Mouse (Mus musculus) lung, embryonic 16.5 days (tissue): Measurements from ENCODE around the gene Slc10a6. TPM values are rescaled to one million over a fixed set of nuclear protein-coding genes. Genes with fewer than 3 reads are reported as not detected.

Experiments used
- ATAC-seq: fragments of 200-750 bp; cut with Nextera tagmentation; 2 replicates; pipeline ENCODE4 v1.8.0; 2017; ENCODE audit warnings: low read depth, mild to moderate bottlenecking, moderate library complexity
- H3K27ac ChIP-seq: fragments of 300-500 bp; sonication (generic); 2 replicates; pipeline ENCODE4 v1.5.1; 2014; ENCODE audit warnings: mild to moderate bottlenecking, control low read depth, low read length
- H3K27me3 ChIP-seq: fragments of 300-500 bp; sonication (generic); 2 replicates; pipeline ENCODE4 v1.6.1; 2014; ENCODE audit warnings: low read depth, low read length, mixed read lengths; ENCODE audit not compliant: control insufficient read depth, insufficient read depth
- H3K36me3 ChIP-seq: fragments of 300-500 bp; sonication (generic); 2 replicates; pipeline ENCODE4 v1.6.1; 2014; ENCODE audit warnings: low read length; ENCODE audit not compliant: control insufficient read depth, insufficient read depth
- H3K4me1 ChIP-seq: fragments of 300-500 bp; sonication (generic); replicated peaks from 2 replicates; pipeline ENCODE4 v1.6.1; 2014; ENCODE audit warnings: low read length, mixed read lengths; ENCODE audit not compliant: control insufficient read depth, insufficient read depth
- H3K4me2 ChIP-seq: fragments of 300-500 bp; sonication (generic); 2 replicates; pipeline ENCODE4 v1.6.1; 2014; ENCODE audit warnings: low read depth, low read length, control low read depth
- H3K4me3 ChIP-seq: fragments of 300-500 bp; sonication (generic); 2 replicates; pipeline ENCODE4 v1.5.1; 2014; ENCODE audit warnings: mild to moderate bottlenecking, low read length, control low read depth
- H3K9ac ChIP-seq: fragments of 300-500 bp; sonication (generic); 2 replicates; pipeline ENCODE4 v1.6.1; 2014; ENCODE audit warnings: low read length, control low read depth
- H3K9me3 ChIP-seq: fragments of 300-500 bp; sonication (generic); 2 replicates; pipeline ENCODE4 v1.6.1; 2016; ENCODE audit warnings: low read length; ENCODE audit not compliant: control insufficient read depth
- WGBS: fragments of 180-500 bp; shearing (Covaris S2); extraction: QIAGEN DNeasy Blood & Tissue Kit; methylation state at CpG from one replicate; pipeline ENCODE4 v1.1.7; 2014; 5-methylcytosine and 5-hydroxymethylcytosine counted together
- polyA plus RNA-seq: library from polyadenylated mRNA; unstranded; fragments of >200 nt; fragmentation: Nextera tagmentation; extraction: Ambion mirVana; gene quantifications from 2 replicates; pipeline ENCODE4 v1.2.1, GENCODE M21; 2015

The Slc10a6 gene
- 3.2 and 4.2 TPM in 2 replicates for polyA plus RNA-seq

DNA sequence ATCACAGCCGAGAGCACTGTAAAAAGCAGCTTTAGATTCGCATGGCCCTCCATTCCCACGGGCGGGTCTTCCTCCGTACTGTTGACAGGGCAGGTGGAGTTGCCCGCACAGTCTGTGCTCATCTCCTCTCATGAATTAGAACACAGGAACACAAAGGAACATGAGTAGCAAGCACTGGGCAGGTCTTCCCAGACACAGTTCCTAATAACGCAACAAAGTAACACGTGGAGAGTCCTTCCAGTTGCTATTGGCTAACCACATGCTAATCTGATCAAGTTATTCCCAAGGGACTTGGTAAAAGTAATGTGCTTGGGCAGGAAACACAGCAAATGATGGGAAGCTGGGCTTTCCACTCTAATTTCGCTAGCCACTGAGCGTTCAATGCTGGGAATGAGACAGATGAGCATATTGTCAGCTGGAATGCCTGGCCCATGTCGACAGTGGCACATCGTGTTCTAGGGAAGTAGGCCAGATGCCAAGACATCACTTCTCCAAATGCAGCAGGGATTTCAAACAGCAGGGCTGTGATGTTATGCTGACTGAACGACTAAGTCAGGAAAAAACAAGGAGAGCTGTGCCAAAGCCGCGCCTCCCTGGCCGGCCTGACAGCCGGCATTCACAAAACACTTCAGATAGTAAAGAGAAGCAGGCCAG, at the start of gene Slc10a6:
Gene Slc10a6, minus strand, starts transcription at position 293 of the 654 bp plus-strand sequence.
- Histone ChIP-seq H3K36me3 (no peaks in the 10 kb centered on the region), H3K27ac (peak within 1 kb of the TSS; percentile 87), H3K4me1 (peaks cover 19% of the 10 kb centered on the region), H3K27me3 (no peaks in the 10 kb centered on the region), H3K4me2 (peak within 1 kb of the TSS; percentile 26), H3K9me3 (no peaks in the 10 kb centered on the region), H3K4me3 (no peak within 1 kb of the TSS; the same call in 1 of the 2 replicates), H3K9ac (no peak within 1 kb of the TSS; the same call in 1 of the 2 replicates)
- peak; percentile 96 for ATAC-seq
- 46% methylated on average over 17 of the region's 17 CpGs for WGBS

DNA sequence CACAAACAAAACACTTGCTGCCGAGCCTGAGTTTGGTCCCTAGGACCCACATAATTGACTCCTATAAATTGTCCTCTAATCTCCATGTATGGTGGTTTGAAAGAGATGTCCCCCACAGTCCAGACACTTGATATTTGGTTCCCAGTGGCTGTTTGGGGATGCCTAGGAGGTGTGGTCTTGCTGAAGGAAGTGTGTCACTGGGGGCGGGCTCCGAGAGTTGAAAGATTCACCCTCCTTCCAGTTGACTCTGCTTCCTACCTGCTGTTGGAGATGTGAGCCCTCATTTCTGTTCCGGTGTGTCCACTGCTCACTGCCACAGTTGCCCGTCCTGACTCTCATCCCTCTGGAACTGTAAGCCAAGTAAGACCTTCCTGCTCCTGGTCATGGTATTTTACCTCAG, 49.8 kb upstream of the Slc10a6 start:
- Histone ChIP-seq H3K27ac (no peak overlapping the region), H3K4me1 (no peaks in the 10 kb centered on the region), H3K9me3 (no peaks in the 10 kb centered on the region), H3K9ac (no peak overlapping the region), H3K4me3 (no peak overlapping the region), H3K27me3 (no peaks in the 10 kb centered on the region), H3K4me2 (no peak overlapping the region), H3K36me3 (no peaks in the 10 kb centered on the region)
- no peak for ATAC-seq
- WGBS, result 88% methylated on average over 5 of the region's 5 CpGs

DNA sequence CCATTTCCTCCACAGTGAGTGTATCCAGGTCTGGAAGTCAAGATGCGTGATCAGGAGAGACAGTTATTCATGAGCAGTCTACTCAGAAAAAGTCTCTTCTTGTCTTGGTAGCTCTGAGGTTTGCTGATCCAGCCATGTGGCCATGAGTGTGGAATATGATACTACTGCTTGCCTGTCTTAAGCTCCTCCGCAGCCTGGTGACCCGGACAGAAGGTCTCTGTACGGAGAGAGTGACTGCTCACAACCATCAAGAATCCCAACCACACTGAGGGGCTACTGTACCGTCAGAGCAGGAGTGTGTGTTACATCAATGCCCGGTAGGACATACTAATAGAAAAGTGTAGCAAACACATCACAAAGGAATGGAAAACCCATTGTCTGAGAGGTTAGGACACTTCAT, 48.7 kb upstream of the Slc10a6 start:
- H3K4me2 ChIP-seq, result no peak overlapping the region
- no peaks in the 10 kb centered on the region for H3K9me3 ChIP-seq
- no peak for ATAC-seq
- H3K4me1 ChIP-seq, result no peaks in the 10 kb centered on the region
- no peak overlapping the region for H3K27ac ChIP-seq
- no peaks in the 10 kb centered on the region for H3K36me3 ChIP-seq
- WGBS, result 71% methylated on average over 6 of the region's 6 CpGs
- no peak overlapping the region for H3K9ac ChIP-seq
- H3K27me3 ChIP-seq, result no peaks in the 10 kb centered on the region
- H3K4me3 ChIP-seq, result no peak overlapping the region

DNA sequence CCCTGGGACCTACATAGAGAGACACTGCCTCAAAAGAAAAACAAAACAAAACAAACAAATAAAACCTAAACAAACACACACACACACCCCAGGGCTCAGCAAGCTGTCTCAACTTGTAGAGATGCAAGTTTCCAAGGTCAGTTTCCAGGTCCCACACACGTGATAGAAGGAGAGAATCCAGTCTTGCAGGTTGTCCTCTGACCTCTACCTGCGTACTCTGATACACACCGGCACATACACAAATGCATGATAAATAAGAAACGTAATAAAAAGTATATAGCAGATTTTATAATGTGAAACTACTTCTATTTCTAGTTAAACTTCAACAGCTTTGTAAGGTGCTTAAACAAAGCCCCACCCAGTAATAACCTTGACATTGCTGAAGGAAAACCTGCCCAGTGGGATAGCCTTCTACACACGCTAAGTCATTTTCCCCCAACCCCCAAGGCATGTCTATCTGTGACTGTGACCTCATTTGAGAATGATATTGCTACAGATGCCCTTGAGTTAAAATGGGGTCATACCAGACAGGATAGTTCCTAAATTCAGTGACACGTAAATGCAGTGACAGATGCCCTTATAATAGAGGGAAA, 47.2 kb upstream of the Slc10a6 start:
- 76% methylated on average over 6 of the region's 6 CpGs for WGBS
- no peak overlapping the region for H3K4me3 ChIP-seq
- no peaks in the 10 kb centered on the region for H3K27me3 ChIP-seq
- no peaks in the 10 kb centered on the region for H3K36me3 ChIP-seq
- no peak for ATAC-seq
- H3K4me1 ChIP-seq, result no peaks in the 10 kb centered on the region
- H3K4me2 ChIP-seq, result no peak overlapping the region
- H3K9me3 ChIP-seq, result no peaks in the 10 kb centered on the region
- no peak overlapping the region for H3K27ac ChIP-seq
- no peak overlapping the region for H3K9ac ChIP-seq

DNA sequence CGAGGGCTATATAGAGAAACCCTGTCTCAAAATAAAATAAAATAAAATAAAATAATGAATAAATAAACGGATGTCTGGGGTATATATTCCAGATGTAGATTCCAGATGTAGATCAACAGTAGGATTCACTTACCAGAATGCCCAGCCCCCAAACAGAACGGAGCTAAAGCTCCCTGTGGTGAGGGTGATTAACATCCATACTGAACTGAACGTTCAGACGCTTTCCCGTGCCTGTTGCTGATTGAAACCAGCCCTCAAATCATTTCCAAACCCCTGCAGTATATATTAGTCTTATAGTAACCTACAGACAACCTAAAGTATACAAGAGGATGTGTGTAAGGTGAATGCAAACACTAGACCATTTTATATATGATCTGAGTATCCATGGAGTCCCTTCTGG, 45.3 kb upstream of the Slc10a6 start:
- Histone ChIP-seq H3K9me3 (no peaks in the 10 kb centered on the region), H3K36me3 (no peaks in the 10 kb centered on the region), H3K27ac (no peak overlapping the region), H3K4me2 (no peak overlapping the region), H3K9ac (no peak overlapping the region), H3K4me3 (no peak overlapping the region), H3K27me3 (no peaks in the 10 kb centered on the region), H3K4me1 (no peaks in the 10 kb centered on the region)
- ATAC-seq, result no peak
- 52% methylated on average over 6 of the region's 6 CpGs for WGBS

DNA sequence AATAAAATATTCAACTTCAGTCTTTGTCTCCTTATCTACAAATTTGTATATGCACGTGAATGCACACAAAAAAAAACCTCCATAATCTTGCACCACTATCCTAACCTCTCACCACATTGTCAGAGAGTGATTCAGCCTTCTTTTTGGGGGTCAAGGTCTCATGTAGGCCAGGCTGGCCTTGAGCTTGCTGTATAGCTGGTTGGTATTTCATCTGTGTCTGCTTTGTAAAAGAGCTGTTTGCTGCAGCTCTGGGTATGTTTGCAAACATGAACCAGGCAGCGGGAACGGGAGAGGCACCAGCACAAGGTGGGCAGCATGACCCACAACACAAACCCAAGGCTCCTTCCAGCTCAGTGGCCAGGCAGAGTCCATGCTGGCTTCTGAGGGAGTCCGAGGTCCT, 44.4 kb upstream of the Slc10a6 start:
- no peak for ATAC-seq
- no peak overlapping the region for H3K4me2 ChIP-seq
- H3K36me3 ChIP-seq, result no peaks in the 10 kb centered on the region
- no peak overlapping the region for H3K9ac ChIP-seq
- no peaks in the 10 kb centered on the region for H3K9me3 ChIP-seq
- H3K27me3 ChIP-seq, result no peaks in the 10 kb centered on the region
- no peak overlapping the region for H3K27ac ChIP-seq
- H3K4me3 ChIP-seq, result no peak overlapping the region
- WGBS, result 72% methylated on average over 4 of the region's 4 CpGs
- H3K4me1 ChIP-seq, result no peaks in the 10 kb centered on the region

DNA sequence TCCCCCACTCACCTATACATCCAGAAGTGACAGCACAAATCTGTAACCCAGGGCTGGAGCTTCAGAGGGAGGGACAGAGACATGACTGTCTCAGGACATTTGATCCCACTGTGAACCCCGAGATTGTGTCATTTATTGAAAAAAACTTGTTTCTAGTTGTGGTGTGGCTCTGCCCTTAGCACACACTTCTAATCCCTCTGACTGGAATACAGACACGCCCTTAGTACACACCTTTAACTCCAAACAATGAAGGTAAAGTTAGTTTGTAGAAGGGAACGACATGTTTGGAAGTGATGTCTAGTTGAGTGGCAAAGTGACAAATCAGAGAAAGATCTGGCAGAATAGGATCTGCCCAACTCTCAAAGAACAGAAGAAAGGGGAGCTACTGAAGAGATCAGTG, 42.7 kb upstream of the Slc10a6 start:
- no peak overlapping the region for H3K4me2 ChIP-seq
- no peaks in the 10 kb centered on the region for H3K27me3 ChIP-seq
- no peak overlapping the region for H3K4me3 ChIP-seq
- H3K4me1 ChIP-seq, result no peaks in the 10 kb centered on the region
- H3K36me3 ChIP-seq, result no peaks in the 10 kb centered on the region
- no peak overlapping the region for H3K9ac ChIP-seq
- no peak overlapping the region for H3K27ac ChIP-seq
- WGBS, result 51% methylated on average over 3 of the region's 3 CpGs
- H3K9me3 ChIP-seq, result no peaks in the 10 kb centered on the region
- ATAC-seq, result no peak

DNA sequence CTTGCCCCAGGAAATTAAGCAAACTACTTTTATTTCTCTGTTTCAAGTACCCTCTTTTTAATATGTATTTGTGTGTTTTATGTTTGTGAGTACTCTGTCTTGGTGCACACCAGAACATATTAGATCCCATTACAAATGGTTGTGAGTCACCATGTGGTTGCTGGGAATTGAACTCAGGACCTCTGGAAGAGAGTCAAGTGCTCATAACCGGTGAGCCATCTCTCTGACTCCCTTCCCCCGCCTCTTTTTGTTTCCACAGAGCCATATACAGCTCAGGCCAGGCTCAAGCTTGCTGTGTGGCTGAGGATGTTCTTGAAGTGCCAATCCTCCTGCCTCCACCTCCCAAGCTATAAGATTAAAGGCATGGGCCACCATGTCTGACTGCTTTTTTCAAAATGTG, 36.7 kb upstream of the Slc10a6 start:
- ATAC-seq, result no peak
- no peak overlapping the region for H3K9ac ChIP-seq
- no peaks in the 10 kb centered on the region for H3K27me3 ChIP-seq
- H3K36me3 ChIP-seq, result no peaks in the 10 kb centered on the region
- no peak overlapping the region for H3K4me2 ChIP-seq
- no peaks in the 10 kb centered on the region for H3K4me1 ChIP-seq
- H3K4me3 ChIP-seq, result no peak overlapping the region
- 64% methylated on average over 2 of the region's 2 CpGs for whole genome bisulfite sequencing
- no peaks in the 10 kb centered on the region for H3K9me3 ChIP-seq
- H3K27ac ChIP-seq, result no peak overlapping the region

DNA sequence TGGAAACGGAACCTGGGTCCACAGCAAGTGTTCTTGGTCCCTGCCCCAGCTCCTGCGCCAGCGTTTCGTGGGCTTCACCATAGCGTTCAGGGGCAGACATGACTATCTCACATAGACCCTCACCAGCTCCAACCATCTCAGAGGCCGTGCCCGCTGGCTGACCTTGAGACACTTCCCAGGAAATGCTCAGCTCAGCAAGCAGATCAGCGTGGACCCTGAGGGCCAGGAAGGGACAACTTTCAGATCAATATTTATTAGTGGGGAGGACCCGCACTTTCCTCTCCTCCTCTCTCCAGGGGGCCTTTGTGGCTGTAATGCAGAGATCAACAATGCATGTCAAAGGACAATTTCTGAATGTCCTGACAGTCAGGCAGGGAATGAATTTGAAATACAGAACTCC, 35.7 kb upstream of the Slc10a6 start:
- no peak overlapping the region for H3K9ac ChIP-seq
- no peaks in the 10 kb centered on the region for H3K4me1 ChIP-seq
- WGBS, result 78% methylated on average over 9 of the region's 9 CpGs
- H3K27ac ChIP-seq, result no peak overlapping the region
- H3K9me3 ChIP-seq, result no peaks in the 10 kb centered on the region
- no peaks in the 10 kb centered on the region for H3K36me3 ChIP-seq
- H3K4me2 ChIP-seq, result no peak overlapping the region
- no peaks in the 10 kb centered on the region for H3K27me3 ChIP-seq
- no peak overlapping the region for H3K4me3 ChIP-seq
- no peak for ATAC-seq
